Mouse (Mus musculus): ENCODE results near the gene Cep57l1. TPM values are rescaled to one million over a fixed set of nuclear protein-coding genes. Genes with fewer than 3 reads are reported as not detected.
A peak's percentile ranks its signal among the peaks of the same experiment; 100 is the strongest.

The Cep57l1 gene
- total RNA-seq, 1 experiment from 2014 or later, result 52.3 TPM

GRCm38 (mm10) chr10:41682546-41683393 is 126.9 kb downstream of the Cep57l1 start:
- ATAC-seq (replicated peaks; ENCODE audit: low read depth, poor library complexity, severe bottlenecking), result peak; percentile 85

GRCm38 (mm10) chr10:41678746-41679360 is 130.8 kb downstream of the Cep57l1 start:
- ATAC-seq (replicated peaks; ENCODE audit: low read depth, poor library complexity, severe bottlenecking), result peak; percentile 80

GRCm38 (mm10) chr10:41677396-41677795 is 132.3 kb downstream of the Cep57l1 start:
- ATAC-seq (replicated peaks; ENCODE audit: low read depth, poor library complexity, severe bottlenecking), result no peak

- ATAC-seq (replicated peaks; ENCODE audit: low read depth, poor library complexity, severe bottlenecking), result no peak
Observed at GRCm38 (mm10) chr10:41676661-41677061, 133.0 kb downstream of the Cep57l1 start.

GRCm38 (mm10) chr10:41675842-41676571 is 133.7 kb downstream of the Cep57l1 start:
- no peak for ATAC-seq (replicated peaks; ENCODE audit: low read depth, poor library complexity, severe bottlenecking)

- ATAC-seq (replicated peaks; ENCODE audit: low read depth, poor library complexity, severe bottlenecking), result no peak
Observed at GRCm38 (mm10) chr10:41675243-41675642, 134.4 kb downstream of the Cep57l1 start.

GRCm38 (mm10) chr10:41674362-41674761 is 135.3 kb downstream of the Cep57l1 start:
- ATAC-seq (replicated peaks; ENCODE audit: low read depth, poor library complexity, severe bottlenecking), result no peak

- no peak for ATAC-seq (replicated peaks; ENCODE audit: low read depth, poor library complexity, severe bottlenecking)
Observed at GRCm38 (mm10) chr10:41670196-41670595, 139.5 kb downstream of the Cep57l1 start.

Other genes starting within 250 kb of the Cep57l1 start
- not detected in 2 replicates for gene Ccdc162, start 93.2 kb downstream of the Cep57l1 start, total RNA-seq (2017)
- 48.0 and 50.8 TPM in 2 replicates for gene Sesn1, start 64 bp upstream of the Cep57l1 start, total RNA-seq (2017)
- 0.14 and 0.29 TPM in 2 replicates for gene Armc2, start 208.6 kb upstream of the Cep57l1 start, total RNA-seq (2017)